Mouse (Mus musculus): Measurements from ENCODE around the gene Diras2. TPM values are rescaled to one million over a fixed set of nuclear protein-coding genes. Genes with fewer than 3 reads are reported as not detected.

Diras2 gene
- polyA plus RNA-seq (2015; fragmentation: Nextera tagmentation; extraction: Ambion mirVana): 0.47 and 0.71 TPM in 2 replicates

- H3K4me1 ChIP-seq: peaks cover 8% of the 10 kb centered on the region; the same call in 1 of the 2 replicates
- H3K4me2 ChIP-seq (replicated peaks): peak within 1 kb of the TSS; percentile 97
- ATAC-seq (ENCODE audit: insufficient number of reproducible peaks, low FRiP score, low TSS enrichment, low read depth): no peak
- peak within 1 kb of the TSS; percentile 13 for H3K9ac ChIP-seq
- no peaks in the 10 kb centered on the region for H3K9me3 ChIP-seq (replicated peaks)
- H3K27ac ChIP-seq (replicated peaks): no peak within 1 kb of the TSS
- peaks cover 21% of the 10 kb centered on the region for H3K27me3 ChIP-seq
- peak within 1 kb of the TSS; percentile 52 for H3K4me3 ChIP-seq (replicated peaks)
- no peaks in the 10 kb centered on the region for H3K36me3 ChIP-seq
- WGBS: 44% methylated on average over 9 of the region's 9 CpGs
These were observed at the start of gene Diras2 for GRCm38 (mm10) chr13:52531121-52531520. Diras2 (minus strand) TSS chr13:52531279.

- Histone ChIP-seq H3K4me1 (peaks cover 7% of the 10 kb centered on the region; the same call in 1 of the 2 replicates), H3K4me3 (replicated peaks) (no peak overlapping the region), H3K27ac (replicated peaks) (no peak overlapping the region), H3K4me2 (replicated peaks) (no peak overlapping the region), H3K36me3 (no peaks in the 10 kb centered on the region), H3K9ac (no peak overlapping the region), H3K9me3 (replicated peaks) (no peaks in the 10 kb centered on the region), H3K27me3 (0 out of 2 replicates have a peak, but pooled peaks cover 2% of the 10 kb centered on the region)
- WGBS: 52% methylated on average over 2 of the region's 2 CpGs
- no peak for ATAC-seq (ENCODE audit: insufficient number of reproducible peaks, low FRiP score, low TSS enrichment, low read depth)
These were observed 47.7 kb upstream of the Diras2 start for GRCm38 (mm10) chr13:52578776-52579175.

- Histone ChIP-seq H3K9ac (no peak overlapping the region), H3K9me3 (replicated peaks) (no peaks in the 10 kb centered on the region), H3K4me2 (replicated peaks) (no peak overlapping the region), H3K27me3 (0 out of 2 replicates have a peak, but pooled peaks cover 2% of the 10 kb centered on the region), H3K4me1 (peaks cover 7% of the 10 kb centered on the region; the same call in 1 of the 2 replicates), H3K27ac (replicated peaks) (no peak overlapping the region), H3K36me3 (no peaks in the 10 kb centered on the region), H3K4me3 (replicated peaks) (no peak overlapping the region)
- 33% methylated on average over 4 of the region's 4 CpGs for WGBS
- ATAC-seq (ENCODE audit: insufficient number of reproducible peaks, low FRiP score, low TSS enrichment, low read depth): no peak
These were observed 46.9 kb upstream of the Diras2 start for GRCm38 (mm10) chr13:52577939-52578338.

- H3K4me1 ChIP-seq: peaks cover 7% of the 10 kb centered on the region; the same call in 1 of the 2 replicates
- WGBS: 58% methylated on average over 3 of the region's 3 CpGs
- no peaks in the 10 kb centered on the region for H3K36me3 ChIP-seq
- no peak overlapping the region for H3K9ac ChIP-seq
- 0 out of 2 replicates have a peak, but pooled peaks cover 2% of the 10 kb centered on the region for H3K27me3 ChIP-seq
- no peak overlapping the region for H3K27ac ChIP-seq (replicated peaks)
- no peak overlapping the region for H3K4me2 ChIP-seq (replicated peaks)
- no peaks in the 10 kb centered on the region for H3K9me3 ChIP-seq (replicated peaks)
- ATAC-seq (ENCODE audit: insufficient number of reproducible peaks, low FRiP score, low TSS enrichment, low read depth): no peak
- H3K4me3 ChIP-seq (replicated peaks): no peak overlapping the region
These were observed 46.3 kb upstream of the Diras2 start for GRCm38 (mm10) chr13:52577326-52577920.

- WGBS: 21% methylated on average over 10 of the region's 10 CpGs
- H3K9me3 ChIP-seq (replicated peaks): no peaks in the 10 kb centered on the region
- H3K36me3 ChIP-seq: no peaks in the 10 kb centered on the region
- H3K4me3 ChIP-seq (replicated peaks): no peak overlapping the region
- ATAC-seq (ENCODE audit: insufficient number of reproducible peaks, low FRiP score, low TSS enrichment, low read depth): no peak
- no peak overlapping the region for H3K9ac ChIP-seq
- H3K4me1 ChIP-seq: peaks cover 7% of the 10 kb centered on the region; the same call in 1 of the 2 replicates
- 0 out of 2 replicates have a peak, but pooled peaks cover 2% of the 10 kb centered on the region for H3K27me3 ChIP-seq
- no peak overlapping the region for H3K4me2 ChIP-seq (replicated peaks)
- H3K27ac ChIP-seq (replicated peaks): no peak overlapping the region
These were observed 45.8 kb upstream of the Diras2 start for GRCm38 (mm10) chr13:52576841-52577240.

GRCm38 (mm10) chr13:52576021-52576614 lies 45.0 kb upstream of the Diras2 start:
- ATAC-seq (ENCODE audit: insufficient number of reproducible peaks, low FRiP score, low TSS enrichment, low read depth): no peak
- no peaks in the 10 kb centered on the region for H3K27me3 ChIP-seq
- 53% methylated on average over 7 of the region's 7 CpGs for WGBS
- no peak overlapping the region for H3K4me3 ChIP-seq (replicated peaks)
- H3K9me3 ChIP-seq (replicated peaks): no peaks in the 10 kb centered on the region
- peaks cover 7% of the 10 kb centered on the region; the same call in 1 of the 2 replicates for H3K4me1 ChIP-seq
- no peaks in the 10 kb centered on the region for H3K36me3 ChIP-seq
- H3K27ac ChIP-seq (replicated peaks): no peak overlapping the region
- H3K9ac ChIP-seq: no peak overlapping the region
- H3K4me2 ChIP-seq (replicated peaks): no peak overlapping the region

GRCm38 (mm10) chr13:52575483-52575882 lies 44.4 kb upstream of the Diras2 start:
- H3K4me3 ChIP-seq (replicated peaks): no peak overlapping the region
- no peaks in the 10 kb centered on the region for H3K9me3 ChIP-seq (replicated peaks)
- no peaks in the 10 kb centered on the region for H3K27me3 ChIP-seq
- H3K36me3 ChIP-seq: no peaks in the 10 kb centered on the region
- H3K27ac ChIP-seq (replicated peaks): no peak overlapping the region
- WGBS: 81% methylated on average over 6 of the region's 6 CpGs
- H3K4me2 ChIP-seq (replicated peaks): no peak overlapping the region
- no peak for ATAC-seq (ENCODE audit: insufficient number of reproducible peaks, low FRiP score, low TSS enrichment, low read depth)
- no peak overlapping the region for H3K9ac ChIP-seq
- peaks cover 7% of the 10 kb centered on the region; the same call in 1 of the 2 replicates for H3K4me1 ChIP-seq

GRCm38 (mm10) chr13:52574311-52574710 lies 43.2 kb upstream of the Diras2 start:
- Histone ChIP-seq H3K9me3 (replicated peaks) (no peaks in the 10 kb centered on the region), H3K36me3 (no peaks in the 10 kb centered on the region), H3K4me3 (replicated peaks) (no peak overlapping the region), H3K4me1 (peaks cover 7% of the 10 kb centered on the region; the same call in 1 of the 2 replicates), H3K9ac (no peak overlapping the region), H3K27ac (replicated peaks) (no peak overlapping the region), H3K4me2 (replicated peaks) (no peak overlapping the region), H3K27me3 (no peaks in the 10 kb centered on the region)
- no peak for ATAC-seq (ENCODE audit: insufficient number of reproducible peaks, low FRiP score, low TSS enrichment, low read depth)
- 73% methylated on average over 2 of the region's 2 CpGs for WGBS

- H3K36me3 ChIP-seq: no peaks in the 10 kb centered on the region
- no peak overlapping the region for H3K9ac ChIP-seq
- peaks cover 7% of the 10 kb centered on the region; the same call in 1 of the 2 replicates for H3K4me1 ChIP-seq
- H3K9me3 ChIP-seq (replicated peaks): no peaks in the 10 kb centered on the region
- peaks cover 3% of the 10 kb centered on the region; the same call in 1 of the 2 replicates for H3K27me3 ChIP-seq
- no peak for ATAC-seq (ENCODE audit: insufficient number of reproducible peaks, low FRiP score, low TSS enrichment, low read depth)
- WGBS: 67% methylated on average over 9 of the region's 9 CpGs
- no peak overlapping the region for H3K27ac ChIP-seq (replicated peaks)
- no peak overlapping the region for H3K4me2 ChIP-seq (replicated peaks)
- H3K4me3 ChIP-seq (replicated peaks): no peak overlapping the region
These were observed 41.7 kb upstream of the Diras2 start for GRCm38 (mm10) chr13:52572451-52573446.

GRCm38 (mm10) chr13:52571591-52572384 lies 40.7 kb upstream of the Diras2 start:
- Histone ChIP-seq H3K4me2 (replicated peaks) (no peak overlapping the region), H3K27ac (replicated peaks) (no peak overlapping the region), H3K36me3 (no peaks in the 10 kb centered on the region), H3K4me3 (replicated peaks) (no peak overlapping the region), H3K9me3 (replicated peaks) (no peaks in the 10 kb centered on the region), H3K4me1 (peaks cover 3% of the 10 kb centered on the region; the same call in 1 of the 2 replicates), H3K27me3 (peaks cover 3% of the 10 kb centered on the region; the same call in 1 of the 2 replicates), H3K9ac (no peak overlapping the region)
- ATAC-seq (ENCODE audit: insufficient number of reproducible peaks, low FRiP score, low TSS enrichment, low read depth): no peak
- 75% methylated on average over 11 of the region's 11 CpGs for WGBS
